Mouse (Mus musculus) embryonic facial prominence, embryonic 11.5 days (tissue): ENCODE measurements around the gene Cflar. TPM values are rescaled to one million over a fixed set of nuclear protein-coding genes. Genes with fewer than 3 reads are reported as not detected.
"Not testable (repeated sequence)": the region's sequence is repeated elsewhere in the genome, so short reads cannot be mapped to it uniquely, and the experiment has no call there.

Source experiments
- ATAC-seq: fragments of 200-750 bp; cut with Nextera tagmentation; replicated peaks from 2 replicates; pipeline ENCODE4 v1.8.0; 2017; ENCODE audit warnings: low read depth; ENCODE audit not compliant: insufficient number of reproducible peaks, low FRiP score, low TSS enrichment
- DNase-seq: peaks from one replicate; pipeline ENCODE4 v3.0.0-alpha.2; 2015; ENCODE audit warnings: low spot score
- H3K27ac ChIP-seq: fragments of 300-500 bp; sonication (generic); replicated peaks from 2 replicates; pipeline ENCODE4 v1.5.1; 2014; ENCODE audit warnings: mild to moderate bottlenecking, low read depth, low read length, control low read depth
- H3K27me3 ChIP-seq: fragments of 300-500 bp; sonication (generic); 2 replicates; pipeline ENCODE4 v1.6.1; 2014; ENCODE audit warnings: mild to moderate bottlenecking, low read length, moderate library complexity, mixed read lengths; ENCODE audit not compliant: control insufficient read depth, insufficient read depth
- H3K36me3 ChIP-seq: fragments of 300-500 bp; sonication (generic); replicated peaks from 2 replicates; pipeline ENCODE4 v1.6.1; 2014; ENCODE audit warnings: low read depth, mild to moderate bottlenecking, low read length, moderate library complexity, mixed read lengths; ENCODE audit not compliant: control insufficient read depth, insufficient read depth
- H3K4me1 ChIP-seq: fragments of 300-500 bp; sonication (generic); 2 replicates; pipeline ENCODE4 v1.6.1; 2014; ENCODE audit warnings: low read length, mixed read lengths; ENCODE audit not compliant: control insufficient read depth, insufficient read depth
- H3K4me2 ChIP-seq: fragments of 300-500 bp; sonication (generic); 2 replicates; pipeline ENCODE4 v1.6.1; 2014; ENCODE audit warnings: low read depth, mild to moderate bottlenecking, control low read depth, low read length, moderate library complexity
- H3K4me3 ChIP-seq: fragments of 300-500 bp; sonication (generic); 2 replicates; pipeline ENCODE4 v1.5.1; 2014; ENCODE audit warnings: low read depth, low read length, control low read depth
- H3K9ac ChIP-seq: fragments of 300-500 bp; sonication (generic); replicated peaks from 2 replicates; pipeline ENCODE4 v1.6.1; 2014; ENCODE audit warnings: mild to moderate bottlenecking, control low read depth, low read length
- H3K9me3 ChIP-seq: fragments of 300-500 bp; sonication (generic); replicated peaks from 2 replicates; pipeline ENCODE4 v1.6.1; 2016; ENCODE audit warnings: mild to moderate bottlenecking, low read length, inconsistent platforms, mixed read lengths; ENCODE audit not compliant: control insufficient read depth
- WGBS: fragments of 180-500 bp; shearing (Covaris S2); extraction: QIAGEN DNeasy Blood & Tissue Kit; methylation state at CpG from one replicate; pipeline ENCODE4 v1.1.7; 2014; 5-methylcytosine and 5-hydroxymethylcytosine counted together
- polyA plus RNA-seq: library from polyadenylated mRNA; unstranded; fragments of >200 nt; fragmentation: Nextera tagmentation; extraction: Ambion mirVana; gene quantifications from 2 replicates; pipeline ENCODE4 v1.2.1, GENCODE M21; 2014

Gene Cflar
- polyA plus RNA-seq, 1 experiment from 2014 or later = 24.1 TPM

DNA sequence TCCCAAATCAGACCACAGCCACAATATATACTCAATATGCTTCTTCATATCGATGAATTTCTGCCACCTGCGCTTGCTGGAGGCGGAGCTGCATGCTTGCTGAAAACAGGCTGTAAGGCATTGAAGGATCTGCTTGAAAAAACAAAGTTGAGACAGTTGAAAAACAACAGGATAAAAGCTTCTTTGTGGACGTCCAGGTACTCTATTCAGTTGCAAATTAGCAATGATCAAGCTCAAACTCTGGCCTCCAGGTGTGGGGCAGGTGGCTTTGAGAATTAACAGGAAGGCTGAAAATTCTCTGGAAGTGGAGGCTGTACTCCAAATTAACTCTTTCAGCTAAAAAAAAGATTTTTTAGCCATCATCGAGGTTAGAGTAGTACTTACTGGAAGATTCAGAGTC lies 51.3 kb downstream of the Cflar start:
- Histone ChIP-seq H3K4me2 (no peak overlapping the region), H3K4me1 (no peaks in the 10 kb centered on the region), H3K27me3 (no peaks in the 10 kb centered on the region), H3K36me3 (no peaks in the 10 kb centered on the region), H3K27ac (no peak overlapping the region), H3K4me3 (no peak overlapping the region), H3K9me3 (no peaks in the 10 kb centered on the region), H3K9ac (no peak overlapping the region)
- ATAC-seq (no peak), DNase-seq (no peak)
- WGBS = 73% methylated on average over 5 of the region's 5 CpGs

DNA sequence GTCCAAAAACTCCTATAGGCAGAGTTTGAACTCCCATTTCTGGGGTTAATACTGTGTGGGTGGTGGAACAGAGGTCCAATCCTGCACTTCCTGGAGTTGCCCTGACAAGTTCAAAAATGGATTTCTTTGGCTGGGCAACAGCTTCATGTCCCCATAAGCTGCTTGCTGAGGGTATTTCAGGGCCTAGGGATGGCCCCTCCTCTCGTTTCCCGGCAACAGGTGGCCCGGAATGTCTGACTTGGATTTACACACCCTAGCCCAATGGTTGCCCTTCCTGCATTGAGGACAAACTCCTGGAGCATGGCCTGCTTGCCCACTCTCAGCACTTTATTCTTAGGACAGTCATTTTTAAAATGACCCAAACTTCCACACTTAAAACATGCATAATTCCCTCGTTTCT lies 55.1 kb downstream of the Cflar start:
- not testable (repeated sequence) for H3K4me1 ChIP-seq, ATAC-seq, DNase-seq, H3K4me2 ChIP-seq, H3K9me3 ChIP-seq, H3K36me3 ChIP-seq, H3K27ac ChIP-seq, H3K4me3 ChIP-seq, H3K9ac ChIP-seq, H3K27me3 ChIP-seq
- WGBS = 84% methylated on average over 4 of the region's 4 CpGs

DNA sequence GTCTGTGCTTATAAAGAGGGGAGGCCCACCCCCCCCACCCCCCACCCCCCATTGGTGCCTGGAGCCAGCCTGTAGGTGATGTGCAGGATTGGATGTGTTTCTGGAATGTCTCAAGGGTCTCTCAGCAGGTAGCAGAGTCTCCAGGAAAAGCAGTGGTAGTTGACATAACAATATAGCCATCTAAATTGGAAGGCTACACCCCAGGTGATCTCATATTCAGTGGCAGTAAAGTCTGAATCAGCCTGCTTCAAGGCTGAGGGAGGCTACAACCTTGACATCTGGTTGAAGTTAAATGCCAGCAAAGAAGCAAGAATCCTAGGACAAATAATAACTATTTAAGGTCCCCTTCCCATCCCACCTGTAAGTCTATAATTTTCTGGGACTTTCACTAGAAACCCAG lies 57.8 kb downstream of the Cflar start:
- no peak overlapping the region for H3K27ac ChIP-seq
- no peaks in the 10 kb centered on the region for H3K9me3 ChIP-seq
- no peak overlapping the region for H3K9ac ChIP-seq
- H3K36me3 ChIP-seq = no peaks in the 10 kb centered on the region
- H3K4me2 ChIP-seq = no peak overlapping the region
- H3K27me3 ChIP-seq = no peaks in the 10 kb centered on the region
- H3K4me1 ChIP-seq = no peaks in the 10 kb centered on the region
- ATAC-seq = no peak
- no peak for DNase-seq
- no peak overlapping the region for H3K4me3 ChIP-seq

DNA sequence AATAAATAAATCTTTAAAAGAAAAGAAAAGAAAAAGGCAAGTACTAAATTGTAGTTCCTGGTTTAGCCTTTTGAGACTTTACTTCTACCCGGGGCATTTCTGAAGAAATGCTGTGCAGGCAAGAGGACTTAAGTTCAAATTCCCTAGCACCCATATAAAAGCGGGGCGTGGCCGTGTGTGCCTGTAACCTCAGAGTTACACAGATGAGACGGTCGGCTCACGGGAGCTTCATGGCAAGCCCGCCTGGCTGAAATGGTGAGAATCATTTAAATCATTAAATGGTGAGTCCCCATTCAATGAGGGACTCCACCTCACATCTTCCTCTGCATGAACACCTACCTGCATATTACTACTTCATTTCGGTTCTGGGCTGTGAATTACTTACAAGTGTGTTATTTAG lies 58.4 kb downstream of the Cflar start:
- Histone ChIP-seq H3K27me3 (no peaks in the 10 kb centered on the region), H3K9me3 (no peaks in the 10 kb centered on the region), H3K27ac (no peak overlapping the region), H3K36me3 (no peaks in the 10 kb centered on the region), H3K4me1 (no peaks in the 10 kb centered on the region), H3K4me3 (no peak overlapping the region), H3K9ac (no peak overlapping the region), H3K4me2 (no peak overlapping the region)
- no peak for ATAC-seq
- 55% methylated on average over 9 of the region's 9 CpGs for WGBS
- DNase-seq = no peak

DNA sequence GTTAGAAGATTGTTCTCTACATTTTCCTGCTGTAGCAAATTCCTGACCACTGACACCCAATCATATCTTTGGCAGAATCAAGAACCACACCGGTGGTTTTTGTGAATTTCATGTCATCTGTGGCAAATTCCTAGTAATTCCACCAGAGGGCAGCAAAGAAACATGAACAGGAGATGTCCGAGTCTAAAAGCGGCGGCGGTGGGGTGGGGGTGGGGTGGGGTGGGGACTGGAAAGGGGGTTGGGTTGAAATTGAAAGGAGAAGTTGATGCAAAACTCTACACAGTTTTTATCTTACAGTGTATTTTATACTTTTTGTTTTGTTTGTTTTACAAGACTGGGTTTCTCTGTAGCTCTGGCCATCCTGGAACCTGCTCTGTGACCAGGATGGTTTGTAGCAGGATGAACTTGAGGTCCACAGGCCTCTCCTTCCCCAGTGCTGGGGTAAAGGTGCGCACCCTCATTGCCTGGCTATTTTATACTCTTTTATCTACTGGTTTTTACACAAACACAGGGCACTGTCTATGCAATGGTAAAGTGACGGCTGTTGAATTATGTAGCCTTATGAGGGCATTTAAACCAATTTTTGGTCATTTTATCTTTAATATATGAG lies 58.9 kb downstream of the Cflar start:
- H3K4me1 ChIP-seq = no peaks in the 10 kb centered on the region
- peak; percentile 85 for DNase-seq
- WGBS = 26% methylated on average over 7 of the region's 7 CpGs
- H3K9ac ChIP-seq = no peak overlapping the region
- no peak for ATAC-seq
- H3K27me3 ChIP-seq = no peaks in the 10 kb centered on the region
- H3K9me3 ChIP-seq = no peaks in the 10 kb centered on the region
- no peak overlapping the region for H3K27ac ChIP-seq
- H3K36me3 ChIP-seq = no peaks in the 10 kb centered on the region
- H3K4me2 ChIP-seq = no peak overlapping the region
- H3K4me3 ChIP-seq = no peak overlapping the region

DNA sequence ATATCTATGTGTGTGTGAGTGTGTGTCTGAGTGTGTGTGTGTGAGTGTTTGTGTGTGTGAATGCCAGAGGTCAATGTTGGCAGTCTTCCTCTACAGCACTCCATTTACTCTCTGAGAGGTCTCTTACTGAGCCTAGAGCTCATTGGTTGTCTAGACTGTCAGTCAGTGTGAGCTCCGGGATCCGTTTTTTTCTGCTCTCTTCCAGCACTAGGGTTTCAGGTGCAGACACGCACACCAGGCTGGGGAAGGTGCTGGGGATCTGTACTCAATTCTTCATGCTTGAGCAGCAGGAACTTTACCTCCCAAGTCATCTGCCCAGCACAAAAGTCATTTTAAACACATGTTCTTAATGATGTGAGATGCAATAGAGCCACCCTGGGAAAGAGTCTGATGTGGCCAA lies 60.8 kb downstream of the Cflar start:
- DNase-seq (peak; percentile 2), ATAC-seq (no peak)
- 74% methylated on average over 3 of the region's 3 CpGs for WGBS
- H3K4me1 ChIP-seq = no peaks in the 10 kb centered on the region
- H3K36me3 ChIP-seq = no peaks in the 10 kb centered on the region
- H3K27me3 ChIP-seq = no peaks in the 10 kb centered on the region
- no peak overlapping the region for H3K27ac ChIP-seq
- H3K4me3 ChIP-seq = no peak overlapping the region
- H3K9ac ChIP-seq = no peak overlapping the region
- H3K4me2 ChIP-seq = no peak overlapping the region
- H3K9me3 ChIP-seq = no peaks in the 10 kb centered on the region

DNA sequence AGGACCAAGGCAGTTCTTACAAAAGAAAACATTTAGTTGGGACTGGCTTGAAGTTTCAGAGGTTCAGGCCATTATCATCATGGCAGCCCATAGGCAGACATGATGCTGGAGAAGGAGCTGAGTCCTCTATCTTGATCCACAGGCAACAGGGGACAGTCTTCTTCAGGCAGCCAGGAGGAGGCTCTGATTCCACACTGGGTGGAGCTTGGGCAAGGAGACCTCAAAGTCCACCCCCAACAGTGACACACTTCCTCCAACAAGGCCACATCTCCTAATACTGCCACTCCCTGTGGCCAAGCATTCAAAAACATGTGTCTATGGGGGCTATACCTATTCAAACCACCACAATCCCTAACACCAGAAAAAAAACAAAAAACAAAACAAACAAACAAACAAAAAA lies 62.0 kb downstream of the Cflar start:
- no peak overlapping the region for H3K27ac ChIP-seq
- DNase-seq (no peak), ATAC-seq (no peak)
- no peak overlapping the region for H3K4me2 ChIP-seq
- H3K4me1 ChIP-seq = no peaks in the 10 kb centered on the region
- no peaks in the 10 kb centered on the region for H3K27me3 ChIP-seq
- H3K9ac ChIP-seq = no peak overlapping the region
- no peaks in the 10 kb centered on the region for H3K9me3 ChIP-seq
- H3K36me3 ChIP-seq = no peaks in the 10 kb centered on the region
- no peak overlapping the region for H3K4me3 ChIP-seq

DNA sequence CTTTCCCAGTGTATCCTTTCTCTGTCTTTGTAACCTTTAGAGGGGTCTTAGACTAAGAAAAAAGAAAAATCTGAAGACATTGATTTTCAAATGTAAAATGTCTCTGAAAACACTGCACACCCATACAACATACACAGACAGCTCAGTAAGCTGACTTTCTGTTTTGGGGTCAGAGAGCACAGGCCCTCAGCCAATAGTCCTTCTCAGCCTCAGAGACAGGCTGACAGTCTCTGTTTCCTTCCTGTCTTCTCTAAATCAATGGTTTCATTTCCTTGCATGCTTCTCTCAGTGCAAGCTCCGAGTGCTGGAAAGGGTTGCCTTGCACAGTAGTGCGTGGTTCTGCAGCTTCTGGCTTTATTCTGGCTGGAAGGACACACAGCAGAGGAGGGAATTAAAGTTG lies 62.6 kb downstream of the Cflar start:
- ATAC-seq (no peak), DNase-seq (no peak)
- 66% methylated on average over 2 of the region's 2 CpGs for WGBS
- H3K27me3 ChIP-seq = no peaks in the 10 kb centered on the region
- H3K27ac ChIP-seq = no peak overlapping the region
- H3K9me3 ChIP-seq = no peaks in the 10 kb centered on the region
- H3K36me3 ChIP-seq = no peaks in the 10 kb centered on the region
- H3K4me3 ChIP-seq = no peak overlapping the region
- H3K4me2 ChIP-seq = no peak overlapping the region
- no peak overlapping the region for H3K9ac ChIP-seq
- no peaks in the 10 kb centered on the region for H3K4me1 ChIP-seq
